Mouse (Mus musculus) forebrain, embryonic 11.5 days (tissue): Measurements from ENCODE around the gene Tph2. TPM values are rescaled to one million over a fixed set of nuclear protein-coding genes. Genes with fewer than 3 reads are reported as not detected.

Experiments used
- ATAC-seq: fragments of 200-750 bp; cut with Nextera tagmentation; replicated peaks from 2 replicates; pipeline ENCODE4 v1.8.0; 2017; ENCODE audit warnings: moderate TSS enrichment; ENCODE audit not compliant: low FRiP score
- DNase-seq: peaks from one replicate; pipeline ENCODE4 v3.0.0-alpha.2; 2017; ENCODE audit warnings: low spot score
- H3K27ac ChIP-seq: fragments of 300-500 bp; sonication (generic); 2 replicates; pipeline ENCODE4 v1.5.1; 2014; ENCODE audit warnings: low read depth, low read length
- H3K27me3 ChIP-seq: fragments of 300-500 bp; sonication (generic); 2 replicates; pipeline ENCODE4 v1.6.1; 2014; ENCODE audit warnings: mild to moderate bottlenecking, low read length, mixed read lengths; ENCODE audit not compliant: control insufficient read depth, insufficient read depth
- H3K36me3 ChIP-seq: fragments of 300-500 bp; sonication (generic); 2 replicates; pipeline ENCODE4 v1.6.1; 2014; ENCODE audit warnings: mild to moderate bottlenecking, low read length, moderate library complexity, mixed read lengths; ENCODE audit not compliant: control insufficient read depth, insufficient read depth
- H3K4me1 ChIP-seq: fragments of 300-500 bp; sonication (generic); replicated peaks from 2 replicates; pipeline ENCODE4 v1.6.1; 2014; ENCODE audit warnings: low read length, mixed read lengths; ENCODE audit not compliant: control insufficient read depth, insufficient read depth
- H3K4me2 ChIP-seq: fragments of 300-500 bp; sonication (generic); 2 replicates; pipeline ENCODE4 v1.6.1; 2014; ENCODE audit warnings: low read depth, mild to moderate bottlenecking, low read length, moderate library complexity, mixed read lengths; ENCODE audit not compliant: severe bottlenecking
- H3K4me3 ChIP-seq: fragments of 300-500 bp; sonication (generic); 2 replicates; pipeline ENCODE4 v1.5.1; 2014; ENCODE audit warnings: low read depth, low read length
- H3K9ac ChIP-seq: fragments of 300-500 bp; sonication (generic); 2 replicates; pipeline ENCODE4 v1.6.1; 2014; ENCODE audit warnings: low read length
- H3K9me3 ChIP-seq: fragments of 300-500 bp; sonication (generic); 2 replicates; pipeline ENCODE4 v1.6.1; 2016; ENCODE audit warnings: low read length, mixed read lengths; ENCODE audit not compliant: control insufficient read depth
- WGBS: fragments of 180-500 bp; shearing (Covaris S2); extraction: QIAGEN DNeasy Blood & Tissue Kit; methylation state at CpG from one replicate; pipeline ENCODE4 v1.1.7; 2014; 5-methylcytosine and 5-hydroxymethylcytosine counted together
- polyA plus RNA-seq: library from polyadenylated mRNA; unstranded; fragments of >200 nt; fragmentation: Nextera tagmentation; extraction: Ambion mirVana; gene quantifications from 2 replicates; pipeline ENCODE4 v1.2.1, GENCODE M21; 2014

Gene Tph2
- polyA plus RNA-seq: 0.13 TPM in 1 of 2 replicates, not detected in the other

DNA sequence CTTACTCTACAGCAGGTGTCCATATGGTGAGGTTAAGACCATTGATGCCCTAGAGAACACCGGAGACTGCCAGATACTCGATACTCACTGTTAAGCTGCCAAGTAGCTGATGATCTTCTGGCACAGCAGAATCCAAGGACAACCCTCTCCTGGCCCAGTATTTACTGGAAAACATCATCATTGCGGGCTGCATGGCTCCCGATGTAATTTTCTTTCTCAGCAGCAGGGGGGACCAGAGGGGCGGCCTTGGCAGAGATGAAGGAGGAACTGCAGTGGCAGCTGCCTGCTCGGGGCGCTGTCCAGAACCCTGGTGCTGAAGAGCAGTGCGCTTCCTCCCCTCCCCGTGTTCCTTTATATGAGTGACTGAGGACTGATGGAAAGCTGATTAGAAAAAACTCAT is at the start of gene Tph2:
Gene Tph2 (minus strand): TSS at position 326 of the 400 bp plus-strand sequence.
- WGBS: 8% methylated on average over 9 of the region's 9 CpGs

GRCm38 (mm10) chr10:115233798-115234197 is 49.0 kb upstream of the Tph2 start:
- Histone ChIP-seq H3K36me3 (no peaks in the 10 kb centered on the region; the same call in 1 of the 2 replicates), H3K27me3 (no peaks in the 10 kb centered on the region), H3K9me3 (no peaks in the 10 kb centered on the region), H3K9ac (no peak overlapping the region), H3K4me1 (no peaks in the 10 kb centered on the region), H3K27ac (no peak overlapping the region), H3K4me2 (no peak overlapping the region), H3K4me3 (no peak overlapping the region)
- DNase-seq (no peak), ATAC-seq (no peak)
- 87% methylated on average over 3 of the region's 3 CpGs for WGBS

More for the DNA sequence above, at the start of gene Tph2:
- ATAC-seq: peak; percentile 84
- H3K36me3 ChIP-seq: no peaks in the 10 kb centered on the region
- H3K27me3 ChIP-seq: no peaks in the 10 kb centered on the region
- H3K27ac ChIP-seq: no peak within 1 kb of the TSS
- H3K4me1 ChIP-seq: no peaks in the 10 kb centered on the region
- no peaks in the 10 kb centered on the region for H3K9me3 ChIP-seq
- H3K4me2 ChIP-seq: no peak within 1 kb of the TSS
- DNase-seq: peak; percentile 88
- no peak within 1 kb of the TSS for H3K4me3 ChIP-seq
- no peak within 1 kb of the TSS for H3K9ac ChIP-seq

DNA sequence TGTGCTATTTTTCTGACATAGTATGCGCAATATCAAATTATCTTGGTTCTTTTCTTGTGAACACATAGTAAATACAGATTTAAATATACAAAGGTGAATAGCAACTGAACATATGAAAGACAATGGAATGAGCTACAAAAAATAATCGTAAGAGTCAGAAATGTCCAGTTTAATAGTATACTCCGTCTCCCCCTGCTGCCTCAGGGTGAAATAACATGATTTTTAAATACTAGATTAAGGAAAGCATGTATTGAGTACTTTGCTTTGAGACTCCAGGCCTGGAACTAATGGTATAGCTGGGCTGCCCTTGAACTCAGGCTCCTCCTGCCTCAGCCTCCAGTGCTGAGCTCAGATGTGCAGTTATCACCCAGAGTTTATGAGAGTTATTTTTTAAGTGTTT is 47.7 kb upstream of the Tph2 start:
- H3K9me3 ChIP-seq: no peaks in the 10 kb centered on the region
- H3K27me3 ChIP-seq: no peaks in the 10 kb centered on the region
- ATAC-seq: no peak
- H3K4me2 ChIP-seq: no peak overlapping the region
- no peak for DNase-seq
- H3K27ac ChIP-seq: no peak overlapping the region
- no peaks in the 10 kb centered on the region for H3K36me3 ChIP-seq
- no peaks in the 10 kb centered on the region for H3K4me1 ChIP-seq
- no peak overlapping the region for H3K4me3 ChIP-seq
- 94% methylated on average over 3 of the region's 3 CpGs for WGBS
- H3K9ac ChIP-seq: no peak overlapping the region

- Histone ChIP-seq H3K4me2 (no peak overlapping the region), H3K9me3 (no peaks in the 10 kb centered on the region), H3K27ac (no peak overlapping the region), H3K27me3 (no peaks in the 10 kb centered on the region), H3K9ac (no peak overlapping the region), H3K36me3 (no peaks in the 10 kb centered on the region), H3K4me3 (no peak overlapping the region), H3K4me1 (no peaks in the 10 kb centered on the region)
- 89% methylated on average over 9 of the region's 9 CpGs for WGBS
- DNase-seq: no peak
- no peak for ATAC-seq
These were observed 44.2 kb upstream of the Tph2 start for GRCm38 (mm10) chr10:115229023-115229422.

- Histone ChIP-seq H3K4me3 (no peak overlapping the region), H3K36me3 (no peaks in the 10 kb centered on the region), H3K4me1 (no peaks in the 10 kb centered on the region), H3K9me3 (no peaks in the 10 kb centered on the region), H3K27ac (no peak overlapping the region), H3K27me3 (no peaks in the 10 kb centered on the region), H3K4me2 (no peak overlapping the region), H3K9ac (no peak overlapping the region)
- no peak for ATAC-seq
- 92% methylated on average over 7 of the region's 7 CpGs for WGBS
- DNase-seq: no peak
These were observed 41.8 kb upstream of the Tph2 start for GRCm38 (mm10) chr10:115226586-115226985.

DNA sequence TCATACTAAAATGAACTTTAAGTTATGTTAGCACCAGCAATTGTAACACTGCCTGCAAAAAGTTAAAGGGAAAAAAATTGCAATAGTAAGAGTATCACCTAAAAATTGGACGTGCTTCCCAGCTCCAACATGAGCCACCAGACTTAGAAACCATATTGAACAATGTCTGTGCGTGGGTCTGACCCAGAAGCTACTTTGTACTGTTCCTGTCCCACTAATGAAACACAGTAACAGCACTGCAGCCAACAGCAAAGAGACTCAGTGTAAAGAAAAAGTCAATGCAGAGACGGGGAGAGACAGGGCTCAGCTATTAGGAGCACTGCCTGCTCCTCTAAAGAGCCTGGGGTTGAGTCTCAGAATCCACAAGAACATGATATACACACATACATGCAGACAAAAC is 39.0 kb upstream of the Tph2 start:
- H3K9me3 ChIP-seq: no peaks in the 10 kb centered on the region
- H3K27ac ChIP-seq: no peak overlapping the region
- no peak overlapping the region for H3K4me3 ChIP-seq
- 90% methylated on average over 3 of the region's 3 CpGs for WGBS
- H3K4me2 ChIP-seq: no peak overlapping the region
- H3K36me3 ChIP-seq: no peaks in the 10 kb centered on the region
- H3K4me1 ChIP-seq: no peaks in the 10 kb centered on the region
- no peak for ATAC-seq
- no peak for DNase-seq
- H3K9ac ChIP-seq: no peak overlapping the region
- no peaks in the 10 kb centered on the region for H3K27me3 ChIP-seq

DNA sequence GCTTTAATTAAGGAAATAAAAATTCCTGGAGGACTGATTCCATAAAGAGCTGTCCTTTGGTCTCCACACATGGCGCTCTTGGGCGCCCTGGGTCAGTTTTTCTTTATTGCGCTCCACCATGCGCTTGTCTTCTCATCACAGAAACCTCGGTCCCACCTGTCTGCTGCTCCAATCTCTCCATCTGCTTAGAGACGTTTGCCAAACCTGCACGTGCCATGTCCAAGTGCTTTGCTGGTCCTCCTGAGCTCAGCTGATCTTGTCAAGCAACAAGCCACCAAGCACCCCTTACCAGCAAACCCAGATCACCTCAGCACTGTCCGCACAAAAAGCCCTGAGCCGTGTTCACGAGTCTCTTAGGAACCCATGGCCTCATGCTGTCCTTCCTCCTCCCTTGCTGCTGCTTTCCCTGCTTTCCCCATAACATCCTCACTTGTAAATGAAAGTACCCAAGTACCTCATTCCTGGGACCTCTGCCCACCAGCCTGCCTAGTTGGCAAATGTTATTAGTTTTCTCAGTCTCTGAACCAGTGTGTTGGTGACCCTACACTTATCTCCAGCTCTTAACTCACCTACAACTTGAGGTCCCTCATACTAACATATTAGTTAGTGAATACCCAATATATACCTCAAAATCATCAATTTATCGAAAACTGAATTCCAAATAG is 28.2 kb upstream of the Tph2 start:
- no peaks in the 10 kb centered on the region for H3K9me3 ChIP-seq
- H3K9ac ChIP-seq: no peak overlapping the region
- no peak overlapping the region for H3K4me3 ChIP-seq
- ATAC-seq (no peak), DNase-seq (no peak)
- H3K4me2 ChIP-seq: no peak overlapping the region
- 96% methylated on average over 11 of the region's 11 CpGs for WGBS
- no peaks in the 10 kb centered on the region for H3K4me1 ChIP-seq
- H3K27ac ChIP-seq: no peak overlapping the region
- no peaks in the 10 kb centered on the region for H3K27me3 ChIP-seq
- no peaks in the 10 kb centered on the region; the same call in 1 of the 2 replicates for H3K36me3 ChIP-seq

DNA sequence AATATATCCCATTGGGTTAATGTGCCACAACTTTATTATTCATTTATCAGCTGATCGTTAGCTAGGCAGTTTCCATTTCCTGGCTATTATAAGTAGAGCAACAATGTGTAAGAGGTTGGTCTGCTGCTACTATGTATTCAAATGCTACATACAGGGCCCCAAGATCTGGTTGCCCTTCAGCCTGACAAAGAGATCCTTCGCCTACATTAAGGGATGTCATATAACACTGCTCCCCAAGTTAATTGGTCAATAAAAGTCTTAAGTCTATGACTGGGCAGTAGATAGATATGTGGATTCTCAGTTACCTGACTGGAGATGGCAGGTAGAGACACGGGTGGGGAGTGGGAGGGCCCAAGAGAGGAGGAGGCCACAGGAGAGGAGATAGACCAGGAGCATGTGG is 21.0 kb upstream of the Tph2 start:
- Histone ChIP-seq H3K4me3 (no peak overlapping the region), H3K27ac (no peak overlapping the region), H3K36me3 (no peaks in the 10 kb centered on the region; the same call in 1 of the 2 replicates), H3K9me3 (no peaks in the 10 kb centered on the region), H3K4me1 (no peaks in the 10 kb centered on the region), H3K4me2 (no peak overlapping the region), H3K9ac (no peak overlapping the region), H3K27me3 (no peaks in the 10 kb centered on the region)
- DNase-seq (no peak), ATAC-seq (no peak)
- 93% methylated on average over 3 of the region's 3 CpGs for WGBS

DNA sequence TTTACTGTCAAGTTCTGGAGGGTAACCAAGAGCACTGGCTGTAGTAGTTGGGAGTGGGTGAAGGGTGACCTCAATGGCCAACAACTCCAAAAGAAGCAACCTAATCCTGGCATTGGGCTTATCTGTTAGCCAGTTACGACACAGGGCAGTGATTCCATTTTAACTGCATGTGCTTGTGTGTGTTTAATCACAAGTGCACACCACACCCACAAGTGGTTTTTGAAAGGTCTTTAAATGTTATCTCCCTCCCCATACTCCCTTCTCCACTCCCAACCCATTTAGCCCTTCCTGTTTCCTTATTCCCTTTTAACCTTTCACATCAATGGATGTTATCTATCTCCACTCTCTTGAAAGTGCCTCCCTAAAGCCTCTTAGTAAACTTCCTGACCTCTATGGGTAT is 20.5 kb upstream of the Tph2 start:
- 84% methylated on average over 1 of the region's 1 CpGs for WGBS
- no peak overlapping the region for H3K4me3 ChIP-seq
- no peaks in the 10 kb centered on the region for H3K9me3 ChIP-seq
- H3K4me1 ChIP-seq: no peaks in the 10 kb centered on the region
- H3K9ac ChIP-seq: no peak overlapping the region
- ATAC-seq: no peak
- H3K4me2 ChIP-seq: no peak overlapping the region
- DNase-seq: no peak
- no peaks in the 10 kb centered on the region; the same call in 1 of the 2 replicates for H3K36me3 ChIP-seq
- H3K27ac ChIP-seq: no peak overlapping the region
- H3K27me3 ChIP-seq: no peaks in the 10 kb centered on the region
